Mouse (Mus musculus) forebrain, embryonic 11.5 days (tissue): ENCODE measurements around the gene Cdc42bpa. TPM values are rescaled to one million over a fixed set of nuclear protein-coding genes. Genes with fewer than 3 reads are reported as not detected.

ENCODE experiments used
- ATAC-seq: fragments of 200-750 bp; cut with Nextera tagmentation; replicated peaks from 2 replicates; pipeline ENCODE4 v1.8.0; 2017; ENCODE audit warnings: moderate TSS enrichment; ENCODE audit not compliant: low FRiP score
- DNase-seq: peaks from one replicate; pipeline ENCODE4 v3.0.0-alpha.2; 2017; ENCODE audit warnings: low spot score
- H3K27ac ChIP-seq: fragments of 300-500 bp; sonication (generic); 2 replicates; pipeline ENCODE4 v1.5.1; 2014; ENCODE audit warnings: low read depth, low read length
- H3K27me3 ChIP-seq: fragments of 300-500 bp; sonication (generic); 2 replicates; pipeline ENCODE4 v1.6.1; 2014; ENCODE audit warnings: mild to moderate bottlenecking, low read length, mixed read lengths; ENCODE audit not compliant: control insufficient read depth, insufficient read depth
- H3K36me3 ChIP-seq: fragments of 300-500 bp; sonication (generic); 2 replicates; pipeline ENCODE4 v1.6.1; 2014; ENCODE audit warnings: mild to moderate bottlenecking, low read length, moderate library complexity, mixed read lengths; ENCODE audit not compliant: control insufficient read depth, insufficient read depth
- H3K4me1 ChIP-seq: fragments of 300-500 bp; sonication (generic); replicated peaks from 2 replicates; pipeline ENCODE4 v1.6.1; 2014; ENCODE audit warnings: low read length, mixed read lengths; ENCODE audit not compliant: control insufficient read depth, insufficient read depth
- H3K4me2 ChIP-seq: fragments of 300-500 bp; sonication (generic); 2 replicates; pipeline ENCODE4 v1.6.1; 2014; ENCODE audit warnings: low read depth, mild to moderate bottlenecking, low read length, moderate library complexity, mixed read lengths; ENCODE audit not compliant: severe bottlenecking
- H3K4me3 ChIP-seq: fragments of 300-500 bp; sonication (generic); 2 replicates; pipeline ENCODE4 v1.5.1; 2014; ENCODE audit warnings: low read depth, low read length
- H3K9ac ChIP-seq: fragments of 300-500 bp; sonication (generic); 2 replicates; pipeline ENCODE4 v1.6.1; 2014; ENCODE audit warnings: low read length
- H3K9me3 ChIP-seq: fragments of 300-500 bp; sonication (generic); 2 replicates; pipeline ENCODE4 v1.6.1; 2016; ENCODE audit warnings: low read length, mixed read lengths; ENCODE audit not compliant: control insufficient read depth
- WGBS: fragments of 180-500 bp; shearing (Covaris S2); extraction: QIAGEN DNeasy Blood & Tissue Kit; methylation state at CpG from one replicate; pipeline ENCODE4 v1.1.7; 2014; 5-methylcytosine and 5-hydroxymethylcytosine counted together
- polyA plus RNA-seq: library from polyadenylated mRNA; unstranded; fragments of >200 nt; fragmentation: Nextera tagmentation; extraction: Ambion mirVana; gene quantifications from 2 replicates; pipeline ENCODE4 v1.2.1, GENCODE M21; 2014

Cdc42bpa gene
- polyA plus RNA-seq, 1 experiment from 2014 or later = 17.1 TPM

DNA sequence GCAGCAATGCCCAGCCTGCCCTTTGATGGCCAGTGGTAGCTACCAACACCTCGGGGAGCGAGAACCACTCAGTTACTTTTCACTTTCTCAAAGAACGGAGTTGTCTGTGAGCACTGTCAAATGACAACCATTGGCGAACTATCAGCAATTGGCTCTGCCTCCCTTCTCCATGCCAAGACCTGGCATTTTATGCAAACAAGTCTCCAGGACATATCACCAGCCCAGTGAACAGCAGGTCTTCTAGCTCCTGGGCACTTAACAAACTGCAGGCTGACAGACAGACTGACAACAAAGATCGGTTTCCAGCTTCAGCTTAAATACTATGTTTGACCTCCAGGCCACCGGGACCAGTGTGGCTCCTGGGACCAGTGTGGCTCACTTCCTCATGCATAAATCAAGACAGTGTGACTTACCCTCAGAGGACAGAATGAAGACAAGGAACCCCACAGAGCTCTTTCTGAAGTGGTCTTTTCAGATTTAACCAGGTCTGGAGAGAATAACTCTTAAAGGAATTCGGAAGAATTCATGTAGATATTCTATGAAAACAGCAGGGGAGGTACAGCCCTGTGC is 231.5 kb downstream of the Cdc42bpa start:
- Histone ChIP-seq H3K9ac (no peak overlapping the region), H3K4me2 (no peak overlapping the region), H3K9me3 (no peaks in the 10 kb centered on the region), H3K4me1 (peaks cover 4% of the 10 kb centered on the region), H3K4me3 (no peak overlapping the region), H3K27ac (no peak overlapping the region), H3K27me3 (no peaks in the 10 kb centered on the region), H3K36me3 (no peaks in the 10 kb centered on the region)
- ATAC-seq = no peak
- WGBS = 78% methylated on average over 7 of the region's 7 CpGs
- DNase-seq = no peak

DNA sequence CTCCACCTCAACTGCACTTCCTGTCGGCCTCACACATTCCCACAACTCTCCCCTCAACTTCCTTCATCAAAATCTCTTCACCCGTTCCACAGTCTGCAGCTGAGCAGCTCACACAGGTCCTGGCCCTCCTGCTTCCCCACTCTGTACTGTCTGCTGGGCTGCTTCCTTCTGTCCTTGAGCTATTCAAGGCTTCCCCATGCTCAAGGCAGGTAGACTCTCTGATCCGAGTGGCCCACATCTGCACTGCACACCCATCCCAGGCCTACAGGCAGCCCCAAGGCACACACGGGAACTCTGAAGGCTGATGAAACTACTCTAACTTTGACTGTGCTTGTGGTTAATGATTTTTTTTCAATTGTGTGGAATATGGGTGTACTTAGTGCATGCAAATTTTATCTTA is 232.6 kb downstream of the Cdc42bpa start:
- Histone ChIP-seq H3K4me2 (no peak overlapping the region), H3K36me3 (no peaks in the 10 kb centered on the region), H3K9me3 (no peaks in the 10 kb centered on the region), H3K4me3 (no peak overlapping the region), H3K9ac (no peak overlapping the region), H3K4me1 (peaks cover 4% of the 10 kb centered on the region), H3K27ac (no peak overlapping the region), H3K27me3 (no peaks in the 10 kb centered on the region)
- DNase-seq = no peak
- WGBS = 59% methylated on average over 4 of the region's 4 CpGs
- ATAC-seq = no peak

DNA sequence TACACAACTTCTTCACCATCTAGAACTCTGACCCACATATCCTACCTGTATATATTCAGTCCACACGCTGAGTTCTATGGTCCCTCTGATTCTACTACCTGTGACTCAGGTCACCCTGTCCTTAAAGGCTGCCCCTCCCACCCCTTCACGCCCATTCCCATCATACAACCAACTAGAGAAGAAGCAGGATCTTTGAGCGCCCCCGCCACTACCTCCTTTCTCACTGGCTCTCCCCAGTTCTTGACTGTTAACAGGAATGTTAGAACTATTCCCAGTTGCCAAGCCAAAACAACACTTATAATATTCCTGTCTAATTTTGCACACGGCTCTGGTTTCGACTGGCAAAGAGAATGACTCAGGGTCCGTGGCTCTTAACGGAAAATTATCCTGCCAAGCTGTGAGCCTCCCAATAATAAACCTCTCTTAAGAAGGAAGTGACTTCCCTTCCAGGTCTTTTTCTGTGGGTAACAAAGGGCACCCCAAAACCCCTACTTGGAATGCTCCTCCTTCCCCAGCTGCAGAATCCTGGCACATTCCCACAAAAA is 233.2 kb downstream of the Cdc42bpa start:
- H3K4me3 ChIP-seq = no peak overlapping the region
- no peak overlapping the region for H3K9ac ChIP-seq
- H3K36me3 ChIP-seq = no peaks in the 10 kb centered on the region
- H3K27ac ChIP-seq = no peak overlapping the region
- no peaks in the 10 kb centered on the region for H3K9me3 ChIP-seq
- H3K4me1 ChIP-seq = peaks cover 4% of the 10 kb centered on the region
- DNase-seq = no peak
- WGBS = 87% methylated on average over 8 of the region's 8 CpGs
- H3K27me3 ChIP-seq = no peaks in the 10 kb centered on the region
- no peak for ATAC-seq
- no peak overlapping the region for H3K4me2 ChIP-seq

DNA sequence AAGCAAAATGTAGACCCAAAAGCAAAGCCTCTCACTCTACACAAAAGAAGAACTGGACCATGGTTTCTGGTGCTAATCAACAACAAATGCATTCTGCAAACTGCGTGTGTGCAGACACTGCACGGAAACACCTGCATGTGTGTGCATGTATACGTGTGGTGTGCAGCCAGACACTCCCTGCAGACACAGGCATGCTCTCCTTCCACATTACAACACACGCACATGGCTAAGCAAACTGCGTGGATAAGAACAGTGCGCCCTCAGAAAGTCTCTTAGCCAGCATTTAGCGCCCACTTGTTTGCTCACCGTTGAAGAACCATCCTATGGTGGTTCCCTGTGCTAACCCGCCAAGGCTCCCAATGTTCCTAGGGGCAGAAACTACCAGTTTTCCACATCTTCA is 233.8 kb downstream of the Cdc42bpa start:
- Histone ChIP-seq H3K4me2 (no peak overlapping the region), H3K27me3 (no peaks in the 10 kb centered on the region), H3K4me1 (peaks cover 4% of the 10 kb centered on the region), H3K9me3 (no peaks in the 10 kb centered on the region), H3K4me3 (no peak overlapping the region), H3K9ac (no peak overlapping the region), H3K36me3 (no peaks in the 10 kb centered on the region), H3K27ac (no peak overlapping the region)
- WGBS = 84% methylated on average over 9 of the region's 9 CpGs
- ATAC-seq (no peak), DNase-seq (no peak)

DNA sequence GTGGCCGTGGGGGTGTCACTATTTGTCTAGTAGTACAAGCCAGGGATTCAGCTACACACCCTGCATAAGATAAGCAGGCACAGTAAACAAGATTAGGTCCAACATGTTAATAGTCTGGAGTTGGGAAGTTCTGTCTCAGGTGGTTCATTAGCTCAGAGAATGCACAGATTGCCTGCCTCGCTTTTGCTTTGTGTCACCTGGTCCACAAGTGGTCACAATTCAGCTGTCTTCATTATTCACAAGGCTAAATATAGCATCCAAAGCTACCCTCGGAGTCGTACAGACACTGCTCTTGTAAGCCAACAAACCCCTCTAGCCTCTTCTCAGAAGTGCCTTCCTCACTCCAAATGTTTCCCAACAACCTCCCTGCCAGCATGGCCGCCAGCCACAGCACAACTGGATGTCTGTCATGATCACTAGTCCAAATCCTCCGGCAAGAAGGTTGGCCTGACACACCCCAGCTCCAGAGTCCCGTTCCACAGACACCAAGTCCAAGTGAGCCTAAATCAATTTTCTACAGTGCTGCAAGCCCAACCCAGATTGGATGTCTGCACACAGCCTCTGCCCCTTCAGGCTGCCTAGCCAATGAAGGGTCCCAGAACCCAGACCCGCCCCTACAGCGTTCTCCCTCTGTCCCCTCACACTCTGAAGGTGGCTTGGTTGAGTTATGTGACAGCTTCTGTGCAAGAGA is 234.7 kb downstream of the Cdc42bpa start:
- Histone ChIP-seq H3K27me3 (no peaks in the 10 kb centered on the region), H3K9ac (peak overlapping the region; percentile 29; the same call in 1 of the 2 replicates), H3K4me1 (peaks cover 4% of the 10 kb centered on the region), H3K9me3 (no peaks in the 10 kb centered on the region), H3K27ac (no peak overlapping the region), H3K36me3 (no peaks in the 10 kb centered on the region), H3K4me2 (peak overlapping the region; percentile 96), H3K4me3 (peak overlapping the region; percentile 60)
- no peak for ATAC-seq
- WGBS = 33% methylated on average over 9 of the region's 9 CpGs
- no peak for DNase-seq

DNA sequence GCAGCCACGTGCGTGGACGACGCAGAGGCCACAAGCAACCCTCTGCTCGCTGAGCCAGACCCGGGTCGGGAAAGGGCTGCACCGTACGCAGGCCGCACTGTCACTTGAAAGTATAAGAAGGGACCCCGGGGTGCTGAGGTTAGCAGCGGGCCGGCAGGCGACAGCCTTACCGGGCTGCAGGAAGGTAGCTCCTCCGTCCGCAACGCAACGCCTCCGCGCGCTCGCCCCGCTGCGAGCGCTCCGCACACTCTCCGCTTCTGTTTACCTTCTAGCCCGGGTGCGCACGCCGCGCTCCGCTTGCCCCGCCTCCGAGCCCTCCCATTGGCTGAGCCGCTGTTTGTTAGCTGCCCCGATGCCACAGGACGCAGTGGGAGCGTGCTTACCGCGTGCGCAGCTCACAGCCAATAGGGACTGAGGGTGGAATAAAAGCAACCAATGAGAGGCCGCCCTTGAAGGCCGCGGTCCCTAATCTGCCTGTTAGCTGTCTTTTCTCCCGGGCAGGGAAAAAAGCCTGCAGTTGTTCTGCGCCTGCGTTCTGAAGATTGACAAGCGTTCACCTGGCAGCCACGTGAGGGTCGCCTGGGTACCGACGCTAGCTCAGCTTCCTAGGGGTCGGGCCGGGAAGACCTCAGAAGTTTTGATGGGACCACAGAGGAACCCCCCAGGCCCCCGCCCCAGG is 235.6 kb downstream of the Cdc42bpa start:
- peak; percentile 97 for DNase-seq
- WGBS = under 1% methylated on average over 57 of the region's 57 CpGs
- H3K4me2 ChIP-seq = peak overlapping the region; percentile 96
- ATAC-seq = peak; percentile 100
- no peaks in the 10 kb centered on the region for H3K9me3 ChIP-seq
- H3K9ac ChIP-seq = peak overlapping the region; percentile 32; the same call in 1 of the 2 replicates
- no peaks in the 10 kb centered on the region for H3K36me3 ChIP-seq
- no peak overlapping the region for H3K27ac ChIP-seq
- H3K4me1 ChIP-seq = peaks cover 4% of the 10 kb centered on the region
- H3K27me3 ChIP-seq = no peaks in the 10 kb centered on the region
- peak overlapping the region; percentile 60 for H3K4me3 ChIP-seq

DNA sequence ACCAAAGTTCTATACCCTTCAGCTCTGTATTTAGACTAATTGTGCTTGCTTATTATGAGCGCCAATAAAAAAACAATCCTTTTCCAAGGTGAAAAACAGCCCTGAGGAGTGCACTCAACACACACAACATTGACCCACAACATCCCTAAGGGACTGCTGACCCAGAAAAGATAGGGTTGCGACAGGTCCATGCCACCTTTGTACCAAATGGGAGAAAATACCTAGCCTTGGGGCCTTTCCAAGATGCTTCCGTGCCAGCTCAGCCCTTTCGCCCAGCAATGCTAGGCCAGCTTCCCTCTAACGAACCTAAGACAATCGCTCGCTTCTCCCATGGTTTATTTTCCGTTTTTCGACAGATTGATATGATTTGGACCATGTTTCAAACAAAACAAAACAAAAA is 236.2 kb downstream of the Cdc42bpa start:
- no peaks in the 10 kb centered on the region for H3K36me3 ChIP-seq
- no peaks in the 10 kb centered on the region for H3K27me3 ChIP-seq
- peaks cover 4% of the 10 kb centered on the region for H3K4me1 ChIP-seq
- H3K4me3 ChIP-seq = peak overlapping the region; percentile 60; the same call in 1 of the 2 replicates
- H3K9me3 ChIP-seq = no peaks in the 10 kb centered on the region
- DNase-seq (no peak), ATAC-seq (no peak)
- 88% methylated on average over 9 of the region's 9 CpGs for WGBS
- no peak overlapping the region for H3K9ac ChIP-seq
- no peak overlapping the region for H3K27ac ChIP-seq
- peak overlapping the region; percentile 96; the same call in 1 of the 2 replicates for H3K4me2 ChIP-seq

DNA sequence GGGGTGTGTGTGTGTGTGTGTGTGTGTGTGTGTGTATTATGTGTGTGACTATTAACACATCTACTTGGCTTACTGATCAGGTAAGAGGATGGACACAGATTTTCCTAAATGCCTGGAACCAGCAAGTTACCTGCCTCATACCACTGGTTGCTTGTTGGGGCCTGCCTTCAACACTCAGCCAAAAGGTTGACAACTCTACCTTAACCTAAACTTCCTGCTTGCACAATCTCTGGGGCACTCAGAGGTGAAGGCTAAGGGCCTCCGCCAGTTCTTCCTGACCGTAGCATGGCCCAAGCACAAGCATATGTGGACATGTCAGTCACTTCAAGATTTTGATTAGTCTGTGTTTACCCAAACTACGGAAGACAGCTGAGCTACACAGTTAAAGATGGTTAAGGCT is 237.7 kb downstream of the Cdc42bpa start:
- WGBS = 94% methylated on average over 3 of the region's 3 CpGs
- no peak for ATAC-seq
- H3K4me1 ChIP-seq = peaks cover 4% of the 10 kb centered on the region
- H3K27ac ChIP-seq = no peak overlapping the region
- no peak for DNase-seq
- no peaks in the 10 kb centered on the region for H3K9me3 ChIP-seq
- no peaks in the 10 kb centered on the region for H3K36me3 ChIP-seq
- H3K4me2 ChIP-seq = no peak overlapping the region
- no peaks in the 10 kb centered on the region for H3K27me3 ChIP-seq
- no peak overlapping the region for H3K9ac ChIP-seq
- no peak overlapping the region for H3K4me3 ChIP-seq
